Mouse (Mus musculus): ENCODE data around the gene Slc3a2.

- TF ChIP-seq CTCF (IDR thresholded peaks at IDR 0.05; ENCODE audit: borderline replicate concordance, control insufficient read depth, extremely low read depth, insufficient read depth, low read length, poor library complexity), result no peak
- TF ChIP-seq POLR2A (IDR thresholded peaks at IDR 0.05; ENCODE audit: control insufficient read depth, extremely low read depth, insufficient read depth, low read length, poor library complexity), result no peak
Observed at GRCm38 (mm10) chr19:8703571-8703970, 19.6 kb downstream of the Slc3a2 start.
